Mouse (Mus musculus): ENCODE data around the gene Psmd10. TPM values are rescaled to one million over a fixed set of nuclear protein-coding genes. Genes with fewer than 3 reads are reported as not detected.

The Psmd10 gene
- 38.0 and 44.8 TPM in 2 replicates for polyA plus RNA-seq (2014; fragmentation: Nextera tagmentation; extraction: Ambion mirVana)

DNA sequence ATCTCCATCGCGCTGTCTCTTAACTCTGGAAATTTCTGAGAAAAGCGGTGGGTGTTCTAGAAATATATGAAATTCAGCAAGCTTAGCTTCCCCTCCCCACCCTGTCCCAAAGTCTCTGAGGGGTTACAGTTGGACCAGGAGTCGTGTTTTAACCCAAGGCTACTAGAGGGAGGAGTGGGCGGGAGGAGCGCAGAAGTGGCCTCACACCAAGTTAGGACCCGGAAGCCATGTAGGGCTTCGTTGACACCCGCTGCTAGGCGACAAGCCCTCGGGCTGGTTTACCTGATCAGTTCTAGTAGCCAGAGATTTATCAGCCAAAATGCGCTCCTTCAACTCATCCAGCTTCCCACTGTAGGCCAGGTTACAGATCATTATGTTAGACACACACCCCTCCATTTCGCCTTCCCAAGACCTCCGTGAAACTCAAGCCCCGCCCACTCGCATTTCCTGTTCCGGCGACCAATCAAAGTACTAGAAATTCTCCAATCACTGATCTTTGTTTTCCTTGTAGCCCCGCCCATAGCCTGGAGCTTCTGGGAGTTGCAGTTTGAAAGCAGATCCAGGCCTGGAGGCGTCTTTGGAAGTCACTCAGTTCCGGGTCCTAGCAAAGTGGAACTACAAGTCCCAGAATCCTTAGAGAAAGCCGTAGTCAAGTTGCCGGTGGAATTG is at the start of gene Psmd10, which contains the start of gene Atg4a:
Gene Psmd10, minus strand, starts transcription at position 457 of the 669 bp plus-strand sequence.
Gene Atg4a, plus strand, starts transcription at position 636 of the 669 bp plus-strand sequence.
- peak within 1 kb of the TSS; percentile 38 for H3K4me3 ChIP-seq (ENCODE audit: low read depth, low read length)
- WGBS, result 23% methylated on average over 23 of the region's 23 CpGs
- H3K9me3 ChIP-seq (ENCODE audit: control insufficient read depth, low read depth, low read length), result no peaks in the 10 kb centered on the region
- peak within 1 kb of the TSS; percentile 19 for H3K9ac ChIP-seq (replicated peaks; ENCODE audit: low read depth, low read length)
- H3K27me3 ChIP-seq (ENCODE audit: control insufficient read depth, insufficient read depth, low read length), result no peaks in the 10 kb centered on the region
- peak; percentile 96 for ATAC-seq (ENCODE audit: insufficient number of reproducible peaks, insufficient read depth, low FRiP score, low read depth)
- peak within 1 kb of the TSS; percentile 56 for H3K4me2 ChIP-seq (replicated peaks; ENCODE audit: low read depth, low read length)
- H3K27ac ChIP-seq (ENCODE audit: low read length), result no peak within 1 kb of the TSS
- no peaks in the 10 kb centered on the region for H3K36me3 ChIP-seq (ENCODE audit: control insufficient read depth, insufficient read depth, low read length)
- no peaks in the 10 kb centered on the region for H3K4me1 ChIP-seq (ENCODE audit: control insufficient read depth, insufficient read depth, low read length)

DNA sequence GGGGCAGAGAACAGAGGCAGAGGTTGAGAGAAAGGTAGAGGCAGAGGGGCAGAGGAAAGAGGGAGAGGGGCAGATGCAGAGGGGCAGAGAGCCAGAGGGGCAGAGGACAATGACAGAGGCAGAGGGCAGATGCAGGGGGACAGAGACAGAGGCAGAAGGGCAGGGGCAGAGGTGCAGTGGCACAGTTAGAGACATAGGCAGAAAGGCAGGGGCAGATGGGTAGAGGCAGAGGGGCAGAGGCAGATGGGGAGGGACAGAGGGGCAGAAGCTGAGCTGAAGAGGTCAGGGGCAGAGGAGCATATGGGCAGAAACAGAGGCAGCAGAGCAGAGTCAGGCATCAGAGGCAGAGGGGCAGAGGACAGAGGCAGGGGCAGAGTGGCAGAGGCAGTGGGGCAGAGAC is 42.4 kb upstream of the Psmd10 start:
- Histone ChIP-seq H3K4me1 (ENCODE audit: control insufficient read depth, insufficient read depth, low read length) (no peaks in the 10 kb centered on the region), H3K27me3 (ENCODE audit: control insufficient read depth, insufficient read depth, low read length) (no peaks in the 10 kb centered on the region), H3K4me3 (ENCODE audit: low read depth, low read length) (no peak overlapping the region), H3K4me2 (replicated peaks; ENCODE audit: low read depth, low read length) (no peak overlapping the region), H3K9ac (replicated peaks; ENCODE audit: low read depth, low read length) (no peak overlapping the region), H3K9me3 (ENCODE audit: control insufficient read depth, low read depth, low read length) (no peaks in the 10 kb centered on the region), H3K27ac (ENCODE audit: low read length) (no peak overlapping the region), H3K36me3 (ENCODE audit: control insufficient read depth, insufficient read depth, low read length) (no peaks in the 10 kb centered on the region)
- ATAC-seq (ENCODE audit: insufficient number of reproducible peaks, insufficient read depth, low FRiP score, low read depth), result no peak

DNA sequence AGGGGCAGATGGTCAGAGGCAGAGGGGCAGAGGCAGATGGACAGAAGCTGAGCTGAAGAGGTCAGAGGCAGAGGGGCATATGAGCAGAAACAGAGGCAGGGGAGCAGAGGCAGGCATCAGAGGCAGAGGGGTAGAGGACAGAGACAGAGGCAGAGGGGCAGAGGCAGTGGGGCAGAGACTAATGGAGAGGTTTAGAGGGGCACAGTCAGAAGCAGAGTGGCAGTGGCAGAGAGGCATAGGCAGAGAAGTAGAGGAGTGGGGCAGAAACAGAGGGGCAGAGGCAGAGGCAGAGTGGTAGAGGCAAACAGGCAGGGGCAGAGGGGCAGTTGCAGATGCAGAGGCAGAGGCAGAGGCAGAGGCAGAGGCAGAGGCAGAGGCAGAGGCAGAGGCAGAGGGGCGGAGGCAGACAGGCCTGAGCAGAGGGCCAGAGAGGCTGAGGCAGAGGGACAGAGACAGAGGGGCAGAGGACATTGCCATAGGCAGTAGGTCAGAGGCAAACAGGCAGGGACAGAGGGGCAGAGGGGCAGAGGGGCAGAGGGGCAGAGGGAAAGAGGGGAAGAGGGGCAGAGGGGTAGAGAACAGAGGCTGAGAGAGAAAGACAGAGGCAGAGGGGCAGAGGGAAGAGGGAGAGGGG is 41.5 kb upstream of the Psmd10 start:
- ATAC-seq (ENCODE audit: insufficient number of reproducible peaks, insufficient read depth, low FRiP score, low read depth), result no peak
- no peak overlapping the region for H3K4me3 ChIP-seq (ENCODE audit: low read depth, low read length)
- 57% methylated on average over 1 of the region's 1 CpGs for WGBS

DNA sequence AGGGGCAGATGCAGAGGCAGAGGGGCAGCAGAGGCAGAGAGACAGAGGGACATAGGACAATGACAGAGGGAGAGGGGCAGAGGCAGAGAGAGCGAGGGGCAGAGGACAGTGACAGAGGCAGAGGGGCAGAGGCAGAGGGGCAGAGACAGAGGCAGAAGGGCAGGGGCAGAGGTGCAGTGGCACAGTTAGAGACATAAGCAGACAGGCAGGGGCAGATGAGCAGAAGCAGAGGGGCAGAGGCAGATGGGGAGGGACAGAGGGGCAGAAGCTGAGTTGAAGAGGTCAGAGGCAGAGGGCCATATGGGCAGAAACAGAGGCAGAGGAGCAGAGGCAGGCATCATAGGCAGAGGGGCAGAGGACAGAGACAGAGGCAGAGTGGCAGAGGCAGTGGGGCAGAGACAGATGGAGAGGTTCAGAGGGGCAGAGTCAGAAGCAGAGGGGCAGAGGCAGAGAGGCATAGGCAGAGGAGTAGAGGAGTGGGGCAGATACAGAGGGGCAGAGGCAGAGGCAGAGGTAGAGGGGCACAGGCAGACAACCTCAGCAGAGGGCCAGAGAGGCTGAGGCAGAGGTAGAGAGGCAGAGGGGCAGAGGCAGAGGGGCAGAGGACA is 40.5 kb upstream of the Psmd10 start:
- Histone ChIP-seq H3K4me1 (ENCODE audit: control insufficient read depth, insufficient read depth, low read length) (no peaks in the 10 kb centered on the region), H3K4me2 (replicated peaks; ENCODE audit: low read depth, low read length) (no peak overlapping the region), H3K27ac (ENCODE audit: low read length) (no peak overlapping the region), H3K27me3 (ENCODE audit: control insufficient read depth, insufficient read depth, low read length) (no peaks in the 10 kb centered on the region), H3K9ac (replicated peaks; ENCODE audit: low read depth, low read length) (no peak overlapping the region), H3K4me3 (ENCODE audit: low read depth, low read length) (no peak overlapping the region), H3K36me3 (ENCODE audit: control insufficient read depth, insufficient read depth, low read length) (no peaks in the 10 kb centered on the region), H3K9me3 (ENCODE audit: control insufficient read depth, low read depth, low read length) (no peaks in the 10 kb centered on the region)
- WGBS, result 79% methylated on average over 1 of the region's 1 CpGs
- peak; percentile 23; the same call in 1 of the 2 replicates for ATAC-seq (ENCODE audit: insufficient number of reproducible peaks, insufficient read depth, low FRiP score, low read depth)

More for the DNA sequence above, 41.5 kb upstream of the Psmd10 start:
- no peaks in the 10 kb centered on the region for H3K9me3 ChIP-seq (ENCODE audit: control insufficient read depth, low read depth, low read length)
- H3K4me1 ChIP-seq (ENCODE audit: control insufficient read depth, insufficient read depth, low read length), result no peaks in the 10 kb centered on the region
- no peak overlapping the region for H3K4me2 ChIP-seq (replicated peaks; ENCODE audit: low read depth, low read length)
- H3K27ac ChIP-seq (ENCODE audit: low read length), result no peak overlapping the region
- H3K27me3 ChIP-seq (ENCODE audit: control insufficient read depth, insufficient read depth, low read length), result no peaks in the 10 kb centered on the region
- no peaks in the 10 kb centered on the region for H3K36me3 ChIP-seq (ENCODE audit: control insufficient read depth, insufficient read depth, low read length)
- no peak overlapping the region for H3K9ac ChIP-seq (replicated peaks; ENCODE audit: low read depth, low read length)

DNA sequence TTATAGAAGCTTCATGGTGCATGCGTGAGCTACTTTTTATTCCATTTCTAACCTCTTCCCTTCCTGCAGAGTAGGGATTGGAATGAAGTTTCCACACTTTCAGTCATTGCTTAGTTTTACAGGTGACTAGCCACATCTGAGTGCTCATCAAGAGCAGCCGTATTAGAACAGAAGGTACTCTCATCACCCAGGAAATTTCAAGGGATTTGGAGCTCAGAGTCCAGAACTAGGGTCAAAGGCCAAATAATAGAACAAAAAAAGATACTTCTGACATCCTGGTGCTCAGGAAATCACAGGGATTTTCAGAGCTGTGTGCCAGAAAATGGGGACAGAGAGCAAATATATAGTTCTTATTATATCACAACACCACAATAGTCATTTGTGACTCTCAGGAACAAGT is 28.7 kb upstream of the Psmd10 start:
- no peaks in the 10 kb centered on the region for H3K27me3 ChIP-seq (ENCODE audit: control insufficient read depth, insufficient read depth, low read length)
- peaks cover 3% of the 10 kb centered on the region; the same call in 1 of the 2 replicates for H3K4me1 ChIP-seq (ENCODE audit: control insufficient read depth, insufficient read depth, low read length)
- WGBS, result 93% methylated on average over 2 of the region's 2 CpGs
- H3K4me3 ChIP-seq (ENCODE audit: low read depth, low read length), result no peak overlapping the region
- no peak overlapping the region for H3K4me2 ChIP-seq (replicated peaks; ENCODE audit: low read depth, low read length)
- H3K9ac ChIP-seq (replicated peaks; ENCODE audit: low read depth, low read length), result no peak overlapping the region
- H3K9me3 ChIP-seq (ENCODE audit: control insufficient read depth, low read depth, low read length), result no peaks in the 10 kb centered on the region
- H3K36me3 ChIP-seq (ENCODE audit: control insufficient read depth, insufficient read depth, low read length), result no peaks in the 10 kb centered on the region
- no peak overlapping the region for H3K27ac ChIP-seq (ENCODE audit: low read length)
- no peak for ATAC-seq (ENCODE audit: insufficient number of reproducible peaks, insufficient read depth, low FRiP score, low read depth)

DNA sequence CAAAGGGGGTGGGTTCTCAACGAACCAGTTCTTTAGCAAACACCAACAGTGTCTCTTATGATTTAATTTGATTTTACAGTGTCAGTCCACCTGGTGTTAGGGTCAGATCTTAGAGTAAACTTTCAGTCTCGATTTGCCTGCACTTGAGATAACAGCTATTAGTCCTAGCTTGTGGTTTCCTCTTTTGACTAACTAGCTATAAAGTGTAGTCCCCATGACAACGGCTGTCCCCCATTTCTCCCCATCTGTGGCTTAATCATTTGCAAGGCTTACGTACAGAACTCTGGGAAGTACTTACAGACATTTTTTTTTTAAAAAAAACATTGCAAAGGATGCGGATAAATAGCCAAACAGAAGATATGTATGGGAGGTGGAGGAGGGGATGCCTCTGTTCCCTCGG is 28.3 kb upstream of the Psmd10 start:
- H3K4me3 ChIP-seq (ENCODE audit: low read depth, low read length), result no peak overlapping the region
- 53% methylated on average over 6 of the region's 6 CpGs for whole genome bisulfite sequencing
- no peak overlapping the region for H3K9ac ChIP-seq (replicated peaks; ENCODE audit: low read depth, low read length)
- no peak overlapping the region for H3K4me2 ChIP-seq (replicated peaks; ENCODE audit: low read depth, low read length)
- no peaks in the 10 kb centered on the region for H3K9me3 ChIP-seq (ENCODE audit: control insufficient read depth, low read depth, low read length)
- no peak overlapping the region for H3K27ac ChIP-seq (ENCODE audit: low read length)
- no peaks in the 10 kb centered on the region for H3K36me3 ChIP-seq (ENCODE audit: control insufficient read depth, insufficient read depth, low read length)
- peaks cover 3% of the 10 kb centered on the region; the same call in 1 of the 2 replicates for H3K4me1 ChIP-seq (ENCODE audit: control insufficient read depth, insufficient read depth, low read length)
- ATAC-seq (ENCODE audit: insufficient number of reproducible peaks, insufficient read depth, low FRiP score, low read depth), result no peak
- no peaks in the 10 kb centered on the region for H3K27me3 ChIP-seq (ENCODE audit: control insufficient read depth, insufficient read depth, low read length)

DNA sequence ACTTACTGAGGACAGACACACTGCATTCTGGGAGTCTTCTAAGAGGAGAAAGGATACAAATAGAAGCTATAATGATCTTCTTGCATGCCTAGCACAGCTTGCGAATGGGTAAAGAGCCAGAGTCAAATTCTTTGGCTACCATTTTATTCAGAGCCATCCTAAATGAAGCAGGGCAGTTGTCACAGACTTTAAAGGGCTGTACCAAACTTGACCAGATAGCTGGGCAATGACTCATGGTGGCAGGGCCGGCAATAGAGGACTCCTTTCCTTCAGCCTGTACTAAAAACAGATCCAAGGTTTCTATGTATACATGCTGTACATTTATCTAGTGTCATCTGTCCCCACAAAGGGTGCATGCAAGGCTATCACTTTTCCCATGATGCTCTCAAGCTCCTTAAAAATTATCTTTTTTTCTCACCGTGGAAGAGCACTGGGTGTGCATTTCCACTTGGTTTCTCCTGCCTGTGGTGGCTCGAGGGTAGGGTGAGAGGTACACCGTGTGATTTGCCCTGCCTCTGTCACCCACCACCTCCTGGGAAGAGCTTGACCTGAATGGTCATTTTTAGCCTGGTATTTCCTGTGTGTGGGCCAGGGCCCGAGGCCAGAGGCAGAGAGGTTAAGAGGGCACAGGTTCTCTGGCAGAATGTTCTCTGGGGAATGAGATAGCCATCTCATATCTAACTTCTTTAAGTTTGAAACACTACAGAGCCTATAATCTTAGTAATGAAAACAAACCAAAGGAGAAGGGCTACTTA is 26.9 kb upstream of the Psmd10 start:
- no peaks in the 10 kb centered on the region for H3K27me3 ChIP-seq (ENCODE audit: control insufficient read depth, insufficient read depth, low read length)
- no peaks in the 10 kb centered on the region for H3K9me3 ChIP-seq (ENCODE audit: control insufficient read depth, low read depth, low read length)
- H3K4me3 ChIP-seq (ENCODE audit: low read depth, low read length), result no peak overlapping the region
- no peak for ATAC-seq (ENCODE audit: insufficient number of reproducible peaks, insufficient read depth, low FRiP score, low read depth)
- 42% methylated on average over 6 of the region's 6 CpGs for WGBS
- H3K27ac ChIP-seq (ENCODE audit: low read length), result peak overlapping the region; percentile 27; the same call in 1 of the 2 replicates
- peaks cover 3% of the 10 kb centered on the region; the same call in 1 of the 2 replicates for H3K4me1 ChIP-seq (ENCODE audit: control insufficient read depth, insufficient read depth, low read length)
- H3K9ac ChIP-seq (replicated peaks; ENCODE audit: low read depth, low read length), result no peak overlapping the region
- H3K36me3 ChIP-seq (ENCODE audit: control insufficient read depth, insufficient read depth, low read length), result no peaks in the 10 kb centered on the region
- H3K4me2 ChIP-seq (replicated peaks; ENCODE audit: low read depth, low read length), result no peak overlapping the region

DNA sequence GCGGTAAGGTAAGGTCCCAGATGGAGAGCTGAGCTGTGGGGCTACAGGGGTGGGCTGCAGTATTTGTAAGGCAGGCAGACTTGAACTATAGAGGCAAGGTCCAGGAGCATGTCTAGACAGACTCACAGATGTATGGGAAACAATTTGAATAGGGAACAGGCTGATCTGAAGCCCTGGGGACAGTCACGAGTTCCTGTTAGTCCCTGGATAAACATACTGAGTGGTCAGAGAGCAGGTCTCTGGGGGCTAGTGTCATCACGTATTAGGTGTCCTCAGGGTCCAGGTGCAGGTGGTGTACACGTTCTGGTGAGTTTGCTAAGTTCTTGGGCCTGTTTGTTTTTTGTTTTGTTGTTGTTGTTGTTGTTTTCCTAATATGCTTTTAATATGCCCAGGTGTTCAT is 23.6 kb upstream of the Psmd10 start:
- H3K4me2 ChIP-seq (replicated peaks; ENCODE audit: low read depth, low read length), result no peak overlapping the region
- no peak overlapping the region for H3K27ac ChIP-seq (ENCODE audit: low read length)
- H3K36me3 ChIP-seq (ENCODE audit: control insufficient read depth, insufficient read depth, low read length), result no peaks in the 10 kb centered on the region
- H3K27me3 ChIP-seq (ENCODE audit: control insufficient read depth, insufficient read depth, low read length), result no peaks in the 10 kb centered on the region
- H3K4me1 ChIP-seq (ENCODE audit: control insufficient read depth, insufficient read depth, low read length), result peaks cover 3% of the 10 kb centered on the region; the same call in 1 of the 2 replicates
- 68% methylated on average over 4 of the region's 4 CpGs for WGBS
- no peak overlapping the region for H3K4me3 ChIP-seq (ENCODE audit: low read depth, low read length)
- H3K9me3 ChIP-seq (ENCODE audit: control insufficient read depth, low read depth, low read length), result no peaks in the 10 kb centered on the region
- no peak overlapping the region for H3K9ac ChIP-seq (replicated peaks; ENCODE audit: low read depth, low read length)
- ATAC-seq (ENCODE audit: insufficient number of reproducible peaks, insufficient read depth, low FRiP score, low read depth), result no peak
